Mouse (Mus musculus) layer of hippocampus, adult 11-12 months (tissue): ENCODE results near the gene Iffo1.

Experiments
- DNase-seq: peaks from one replicate; pipeline ENCODE4 v3.0.0; 2022; ENCODE audit warnings: low spot score

The Iffo1 gene

DNA sequence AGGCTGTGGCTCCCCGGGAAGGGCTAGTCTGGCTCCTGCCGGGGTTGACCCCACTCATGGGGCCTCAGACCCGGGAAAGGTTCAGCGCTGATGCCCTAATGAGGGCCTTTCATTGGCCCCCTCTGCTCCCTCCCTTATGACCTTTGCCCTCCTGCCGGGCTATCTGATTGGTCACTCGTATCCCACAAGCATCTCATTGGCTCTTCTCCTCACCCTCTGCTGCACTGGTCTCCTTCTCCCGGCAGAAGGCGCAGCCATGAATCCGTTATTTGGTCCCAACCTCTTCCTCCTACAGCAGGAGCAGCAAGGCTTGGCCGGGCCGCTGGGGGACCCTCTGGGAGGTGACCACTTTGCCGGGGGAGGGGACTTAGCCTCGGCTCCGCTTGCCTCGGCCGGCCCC is at the start of gene Iffo1:
Gene Iffo1, plus strand, starts transcription at position 241 of the 400 bp plus-strand sequence.
- DNase-seq: peak; percentile 95

DNA sequence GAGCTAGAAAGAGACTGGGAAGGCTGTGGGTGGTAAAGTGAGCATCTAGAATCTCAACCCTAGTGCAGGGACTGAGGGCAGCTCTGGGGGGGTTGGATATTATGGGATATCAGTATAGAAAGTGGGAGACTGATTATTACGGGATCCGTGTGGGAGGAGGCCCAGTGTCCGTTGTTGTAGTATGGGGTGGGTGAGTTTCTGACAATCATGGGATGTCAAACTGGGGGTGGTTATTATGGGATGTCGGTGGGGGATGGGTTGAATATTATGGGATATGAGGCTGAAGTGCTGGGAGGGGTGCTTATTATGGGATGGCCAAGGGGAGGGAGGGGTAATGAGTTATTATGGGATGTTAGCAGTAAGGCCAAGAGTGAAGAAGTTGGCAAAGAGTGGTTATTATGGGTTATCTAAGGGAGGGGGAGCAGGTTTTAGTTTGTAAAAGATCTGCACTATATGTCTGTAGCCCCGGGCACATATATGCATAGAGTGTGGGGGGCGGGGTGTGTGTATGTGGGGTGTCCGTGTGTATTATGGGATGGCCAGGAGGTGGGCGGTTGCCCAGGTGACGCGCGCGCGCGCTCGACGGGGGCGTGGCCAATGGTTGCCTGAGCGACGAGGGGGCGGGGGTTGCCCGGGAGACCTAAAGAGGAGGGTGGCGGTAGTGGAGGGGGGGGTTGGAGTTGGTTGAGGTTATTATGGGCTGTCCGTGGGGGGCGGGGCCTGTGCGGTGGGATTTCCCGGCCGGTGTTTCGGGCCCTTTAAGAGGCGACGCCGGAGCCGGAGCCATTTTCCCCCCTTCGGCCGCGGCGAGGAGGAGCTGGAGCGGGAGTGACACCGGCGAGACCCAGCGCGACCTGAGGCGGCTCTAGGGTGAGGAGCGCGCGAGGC is 49.4 kb upstream of the Iffo1 start, which contains the start of gene Chd4:
Gene Chd4, plus strand, starts transcription at position 591 of the 888 bp plus-strand sequence.
- DNase-seq: peak; percentile 98

- DNase-seq: no peak
Measured at GRCm38 (mm10) chr6:125096279-125096596, 48.8 kb upstream of the Iffo1 start.

DNA sequence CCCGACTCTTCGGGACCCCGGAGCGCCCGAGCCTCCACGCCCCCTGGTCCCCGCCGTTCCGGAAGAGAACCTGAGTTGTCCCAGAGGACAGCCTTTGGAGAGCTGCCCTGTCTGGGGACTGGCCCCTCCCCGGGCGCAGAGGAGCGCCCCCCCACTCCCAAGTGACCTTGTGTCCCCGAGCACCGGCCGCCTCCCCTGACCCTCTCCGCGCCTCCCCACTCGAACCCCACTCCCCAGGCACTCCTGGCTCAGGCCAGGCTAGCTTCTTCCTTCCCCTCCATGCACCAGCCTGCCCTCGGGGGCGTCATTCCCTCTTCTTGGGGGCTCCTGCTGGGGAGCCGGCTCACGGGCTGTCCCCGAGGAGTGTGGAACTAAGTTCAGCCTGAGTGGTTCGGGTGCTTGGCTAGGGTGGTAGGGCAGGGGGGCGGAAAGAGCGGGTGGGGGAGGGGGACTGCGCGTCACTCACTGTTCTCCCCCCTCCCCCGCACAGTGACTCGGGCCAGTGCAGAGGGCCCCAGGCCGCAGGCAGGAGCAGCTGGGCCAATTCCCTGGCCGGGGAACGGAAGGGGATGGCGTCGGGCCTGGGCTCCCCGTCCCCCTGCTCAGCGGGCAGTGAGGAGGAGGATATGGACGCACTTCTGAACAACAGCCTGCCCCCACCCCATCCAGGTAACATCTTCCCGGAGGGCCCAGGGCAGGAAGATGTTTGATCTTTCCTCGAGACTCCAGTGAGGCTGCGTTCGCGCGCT is 48.3 kb upstream of the Iffo1 start:
- DNase-seq: peak; percentile 52

GRCm38 (mm10) chr6:125097346-125097689 is 47.7 kb upstream of the Iffo1 start:
- no peak for DNase-seq

- no peak for DNase-seq
Measured at GRCm38 (mm10) chr6:125097951-125098350, 47.1 kb upstream of the Iffo1 start.

GRCm38 (mm10) chr6:125098513-125098912 is 46.5 kb upstream of the Iffo1 start:
- DNase-seq: no peak

DNA sequence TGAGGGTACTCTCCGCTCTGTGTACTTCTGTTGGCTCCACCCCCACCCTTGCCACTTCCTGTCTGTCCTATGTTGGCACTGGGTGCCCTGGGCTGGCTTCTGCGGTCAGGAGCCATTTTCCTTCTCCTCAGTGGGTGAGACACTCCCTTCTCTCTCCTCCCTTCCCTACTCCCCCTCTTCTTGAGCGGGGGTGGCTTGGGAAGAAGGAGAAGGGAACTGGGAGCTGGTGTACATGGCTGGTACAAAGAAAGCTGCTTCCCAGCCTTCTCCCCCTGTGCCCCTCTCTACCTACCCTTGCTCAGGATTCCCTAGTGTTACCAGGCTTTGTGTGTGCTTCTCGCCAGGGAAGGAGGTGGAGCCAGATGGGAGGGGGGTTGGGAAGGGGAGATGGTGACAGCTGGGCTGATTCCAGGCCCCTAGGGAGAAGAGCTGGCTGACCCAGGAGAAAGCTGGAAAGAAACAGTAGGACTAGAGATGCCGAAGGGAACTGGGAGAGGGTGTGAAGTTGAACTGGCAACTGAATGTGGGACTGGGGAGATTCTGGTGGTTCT is 45.5 kb upstream of the Iffo1 start:
- no peak for DNase-seq

DNA sequence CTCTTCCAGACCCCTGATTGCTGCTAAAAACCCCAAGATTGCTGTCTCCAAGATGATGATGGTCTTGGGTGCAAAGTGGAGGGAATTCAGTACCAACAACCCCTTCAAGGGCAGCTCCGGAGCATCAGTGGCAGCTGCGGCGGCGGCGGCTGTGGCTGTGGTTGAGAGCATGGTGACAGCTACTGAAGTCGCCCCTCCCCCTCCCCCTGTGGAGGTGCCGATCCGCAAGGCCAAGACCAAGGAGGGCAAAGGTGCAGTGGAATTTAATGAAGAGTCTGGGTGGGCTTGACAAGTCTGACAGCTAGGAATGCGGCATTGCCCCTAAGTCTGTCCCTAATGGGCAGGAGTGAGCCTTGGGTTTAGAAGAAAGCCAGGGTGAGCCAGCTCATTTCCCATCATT is 43.6 kb upstream of the Iffo1 start:
- DNase-seq: no peak

GRCm38 (mm10) chr6:125104223-125104622 is 40.8 kb upstream of the Iffo1 start:
- no peak for DNase-seq

- DNase-seq: no peak
Measured at GRCm38 (mm10) chr6:125107705-125108104, 37.3 kb upstream of the Iffo1 start.

DNA sequence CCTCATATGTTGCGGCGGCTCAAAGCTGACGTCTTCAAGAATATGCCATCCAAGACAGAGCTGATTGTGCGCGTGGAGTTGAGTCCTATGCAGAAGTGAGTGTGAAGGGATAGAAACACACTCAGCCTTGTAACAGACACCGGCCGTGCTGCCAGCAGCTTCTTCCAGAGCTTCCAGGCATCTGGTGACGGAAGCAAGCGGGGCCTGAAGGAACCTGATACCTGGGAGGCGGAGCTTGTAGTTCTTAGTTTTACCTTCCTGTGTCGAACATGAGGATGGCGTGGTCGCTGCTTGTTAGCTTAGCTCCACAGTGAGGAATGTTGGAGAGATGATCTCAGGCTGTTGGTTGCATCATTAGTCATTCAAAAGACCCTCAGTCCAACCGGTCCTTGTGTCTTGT is 35.7 kb upstream of the Iffo1 start:
- DNase-seq: no peak

GRCm38 (mm10) chr6:125110927-125111326 is 34.1 kb upstream of the Iffo1 start:
- peak; percentile 45 for DNase-seq

GRCm38 (mm10) chr6:125112553-125112952 is 32.5 kb upstream of the Iffo1 start:
- no peak for DNase-seq

- no peak for DNase-seq
Measured at GRCm38 (mm10) chr6:125119387-125119786, 25.7 kb upstream of the Iffo1 start.

GRCm38 (mm10) chr6:125128724-125129123 is 16.3 kb upstream of the Iffo1 start:
- no peak for DNase-seq

- DNase-seq: no peak
Measured at GRCm38 (mm10) chr6:125129710-125130402, 15.2 kb upstream of the Iffo1 start.

DNA sequence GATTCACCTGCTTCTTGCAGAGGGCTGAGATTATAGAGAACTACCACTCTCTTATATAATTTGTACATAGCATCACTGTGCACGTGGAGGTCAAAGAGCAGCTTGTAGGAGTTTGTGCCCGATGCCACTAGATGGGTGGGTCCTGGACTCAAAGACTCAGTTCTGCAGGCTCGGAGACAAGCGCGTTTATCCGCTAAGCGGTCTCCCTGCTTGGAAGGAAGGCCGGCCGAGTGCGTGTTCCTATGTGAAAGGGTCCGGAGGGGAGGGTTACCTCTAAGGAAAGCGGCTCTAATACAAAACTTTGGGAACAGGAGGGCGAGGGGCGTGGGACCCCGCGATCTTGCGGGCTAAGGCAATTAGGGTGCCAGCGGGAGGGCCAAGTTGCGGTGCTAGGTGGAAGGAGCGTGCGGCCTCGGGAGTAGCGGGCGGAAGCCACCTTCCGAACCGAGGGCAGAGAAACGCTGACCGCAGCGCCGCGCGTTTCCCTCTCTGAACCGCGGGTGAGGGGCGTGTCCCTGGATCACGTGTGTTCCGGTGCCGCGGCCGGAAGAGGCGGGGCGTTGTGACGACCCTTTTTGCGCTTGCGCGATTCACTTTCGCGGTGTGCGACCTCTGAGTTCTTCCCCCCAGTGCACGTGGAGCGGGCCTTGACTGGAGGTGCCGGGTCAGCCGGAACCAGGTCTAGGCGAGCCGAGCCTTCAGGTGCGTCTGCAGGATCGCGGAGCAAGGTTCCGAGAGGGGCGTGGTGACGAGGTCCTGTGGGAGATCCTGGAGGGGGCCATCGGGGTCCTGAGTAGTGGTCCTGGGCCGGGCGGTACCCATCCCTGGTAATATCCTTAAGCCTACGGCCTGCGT is 13.5 kb upstream of the Iffo1 start, which contains the start of gene Nop2:
Gene Nop2, plus strand, starts transcription at position 608 of the 855 bp plus-strand sequence.
- DNase-seq: peak; percentile 82

GRCm38 (mm10) chr6:125132470-125132869 is 12.6 kb upstream of the Iffo1 start:
- no peak for DNase-seq

- DNase-seq: peak; percentile 62
Measured at GRCm38 (mm10) chr6:125137002-125137671, 7.9 kb upstream of the Iffo1 start.

DNA sequence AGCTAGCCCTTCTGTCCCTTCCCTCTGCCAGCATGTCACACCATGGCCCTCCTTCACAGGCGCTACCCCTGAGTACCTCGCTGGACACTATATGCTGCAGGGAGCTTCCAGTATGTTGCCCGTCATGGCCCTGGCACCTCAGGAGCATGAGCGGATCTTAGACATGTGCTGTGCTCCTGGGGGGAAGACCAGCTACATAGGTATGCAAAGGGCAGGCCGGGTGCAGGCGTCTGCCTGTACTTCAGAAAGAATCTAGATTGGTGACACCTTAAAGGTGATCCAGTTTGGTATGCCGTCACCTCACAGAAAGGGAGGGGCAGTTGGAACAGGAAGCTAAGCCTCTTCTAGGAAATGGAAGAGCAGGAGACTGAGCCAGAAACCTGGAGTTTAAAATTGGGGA is 5.3 kb upstream of the Iffo1 start:
- no peak for DNase-seq
